Mouse (Mus musculus) spleen, postnatal 4 days (tissue): Measurements from ENCODE around the gene Selenom.

Experiments
- DNase-seq, 2 experiments: peaks; one replicate each; pipeline ENCODE4 v3.0.0; 2022; ENCODE audit warnings: low spot score in 2 of 2

Selenom gene

GRCm38 (mm10) chr11:3514529-3515054, at the start of gene Selenom:
Selenom (plus strand) TSS chr11:3514684.
- peak; percentile 75 to 86 for DNase-seq

GRCm38 (mm10) chr11:3471448-3471850, 43.0 kb upstream of the Selenom start:
- DNase-seq, result no peak

- DNase-seq, result peak; percentile 73 to 89
Measured at GRCm38 (mm10) chr11:3472484-3472883, 42.0 kb upstream of the Selenom start.

- no peak for DNase-seq
Measured at GRCm38 (mm10) chr11:3474480-3475115, 39.9 kb upstream of the Selenom start.

- DNase-seq, result no peak
Measured at GRCm38 (mm10) chr11:3475489-3475888, 39.0 kb upstream of the Selenom start.

GRCm38 (mm10) chr11:3483980-3484642, 30.4 kb upstream of the Selenom start:
- no peak for DNase-seq

GRCm38 (mm10) chr11:3486349-3486748, 28.1 kb upstream of the Selenom start:
- no peak for DNase-seq

GRCm38 (mm10) chr11:3487952-3488570, 26.4 kb upstream of the Selenom start, which contains the start of gene Pla2g3:
Pla2g3 (plus strand) TSS chr11:3488284.
- no peak for DNase-seq

- DNase-seq, result no peak
Measured at GRCm38 (mm10) chr11:3489036-3489435, 25.4 kb upstream of the Selenom start.

GRCm38 (mm10) chr11:3492748-3493147, 21.7 kb upstream of the Selenom start:
- DNase-seq, result no peak

- DNase-seq, result peak in 1 of 2 experiments; percentile 67
Measured at GRCm38 (mm10) chr11:3494857-3495256, 19.6 kb upstream of the Selenom start.

- DNase-seq, result no peak
Measured at GRCm38 (mm10) chr11:3495496-3495895, 19.0 kb upstream of the Selenom start.

GRCm38 (mm10) chr11:3496756-3497155, 17.7 kb upstream of the Selenom start:
- no peak for DNase-seq

- DNase-seq, result no peak
Measured at GRCm38 (mm10) chr11:3497296-3497695, 17.2 kb upstream of the Selenom start.

- no peak for DNase-seq
Measured at GRCm38 (mm10) chr11:3502057-3502456, 12.4 kb upstream of the Selenom start.

- DNase-seq, result no peak
Measured at GRCm38 (mm10) chr11:3502459-3503072, 11.9 kb upstream of the Selenom start.

GRCm38 (mm10) chr11:3503755-3504693, 10.5 kb upstream of the Selenom start:
- DNase-seq, result no peak

GRCm38 (mm10) chr11:3508226-3508625, 6.3 kb upstream of the Selenom start:
- no peak for DNase-seq

GRCm38 (mm10) chr11:3509181-3510085, 5.1 kb upstream of the Selenom start:
- DNase-seq, result no peak

- no peak for DNase-seq
Measured at GRCm38 (mm10) chr11:3510321-3510720, 4.2 kb upstream of the Selenom start.
